Mouse (Mus musculus) R1 (cell line): ENCODE measurements at regions not wholly inside any gene's neighbourhood (a gene's known extent, or its start where the extent isn't known, plus 50 kb on each side); places are given as distances from the start of the nearest gene placed in this dataset.

Source experiments
- DNase-seq: peaks from one replicate; pipeline ENCODE4 v3.0.0-alpha.2; 2018; ENCODE audit warnings: low read depth, low spot score

- DNase-seq: no peak
Observed at GRCm38 (mm10) chr8:74293621-74294020, 579.4 kb upstream of the Isx start.

DNA sequence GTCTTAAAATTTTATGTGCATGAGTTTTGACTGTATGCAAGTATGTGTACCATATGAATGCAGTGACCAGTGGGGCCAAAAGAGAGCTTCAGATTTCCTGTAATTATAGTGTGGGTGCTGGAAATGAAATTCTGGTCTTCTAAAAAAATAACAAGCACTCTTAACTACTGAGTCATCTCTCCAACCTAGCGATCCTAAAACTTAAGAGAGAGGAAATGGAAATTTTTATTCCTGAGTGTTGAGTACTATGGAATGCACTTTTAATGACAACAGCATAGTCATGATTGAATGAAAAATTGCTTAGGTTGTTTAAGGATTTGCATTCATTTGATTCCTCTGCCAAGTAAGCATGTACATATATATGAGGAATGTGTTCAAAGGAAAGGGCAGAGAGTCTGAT, 575.3 kb upstream of the Isx start:
- DNase-seq: no peak

DNA sequence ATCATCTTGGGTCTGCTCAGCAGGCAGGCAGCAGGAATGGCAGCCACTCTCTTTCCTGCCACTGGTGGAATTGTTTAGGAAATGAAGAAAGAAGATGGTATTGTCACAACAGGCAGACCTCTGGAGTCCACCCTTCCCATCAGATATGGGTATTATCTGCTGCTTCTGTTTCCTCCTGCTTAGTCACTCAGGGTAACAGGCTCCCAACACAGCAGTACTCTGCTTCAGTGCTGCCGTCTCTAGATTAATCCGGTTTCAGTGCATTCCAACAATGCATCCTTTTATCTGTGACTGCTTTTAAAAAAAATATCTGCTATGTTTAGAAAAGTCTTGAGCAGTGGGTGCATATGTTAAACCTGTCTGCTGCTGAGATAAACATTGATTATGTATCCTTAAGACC, 563.2 kb upstream of the Isx start:
- DNase-seq: no peak

DNA sequence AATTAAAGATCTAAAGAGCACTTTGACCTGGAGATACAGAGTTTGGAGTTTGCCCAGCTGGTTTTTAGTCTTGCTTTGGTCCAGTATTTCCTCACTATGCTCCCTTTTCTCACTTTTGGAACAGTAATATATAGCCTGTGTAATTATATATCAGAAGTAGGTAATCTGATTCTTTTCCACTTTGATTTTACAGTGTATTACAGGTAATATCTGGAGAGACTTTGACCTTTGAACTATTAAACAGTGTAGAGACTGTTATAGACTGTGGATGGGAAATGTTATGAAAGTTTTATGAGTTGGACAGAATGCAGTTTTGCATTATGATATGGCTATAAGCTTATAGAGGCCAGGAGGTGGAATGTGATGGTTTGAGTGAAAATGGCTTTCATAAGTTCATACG, 557.6 kb upstream of the Isx start:
- no peak for DNase-seq

GRCm38 (mm10) chr8:74327521-74327920, 545.5 kb upstream of the Isx start:
- peak; percentile 76 for DNase-seq

- DNase-seq: no peak
Observed at GRCm38 (mm10) chr8:74344010-74344409, 529.0 kb upstream of the Isx start.
